Mouse (Mus musculus): ENCODE data around the gene Sgip1. TPM values are rescaled to one million over a fixed set of nuclear protein-coding genes. Genes with fewer than 3 reads are reported as not detected.

The Sgip1 gene
- total RNA-seq, 1 experiment from 2014 or later = 2.4 TPM

- no peak for ATAC-seq (ENCODE audit: extremely low read depth, insufficient number of reproducible peaks, low FRiP score, poor library complexity, severe bottlenecking)
These were observed 87.4 kb downstream of the Sgip1 start for GRCm38 (mm10) chr4:102828518-102828917.

- ATAC-seq (ENCODE audit: extremely low read depth, insufficient number of reproducible peaks, low FRiP score, poor library complexity, severe bottlenecking) = no peak
These were observed 92.1 kb downstream of the Sgip1 start for GRCm38 (mm10) chr4:102833191-102833590.

- ATAC-seq (ENCODE audit: extremely low read depth, insufficient number of reproducible peaks, low FRiP score, poor library complexity, severe bottlenecking) = no peak
These were observed 92.6 kb downstream of the Sgip1 start for GRCm38 (mm10) chr4:102833726-102834125.

- ATAC-seq (ENCODE audit: extremely low read depth, insufficient number of reproducible peaks, low FRiP score, poor library complexity, severe bottlenecking) = no peak
These were observed 93.6 kb downstream of the Sgip1 start for GRCm38 (mm10) chr4:102834710-102835109.

GRCm38 (mm10) chr4:102840062-102840798 lies 99.1 kb downstream of the Sgip1 start:
- no peak for ATAC-seq (ENCODE audit: extremely low read depth, insufficient number of reproducible peaks, low FRiP score, poor library complexity, severe bottlenecking)

- no peak for ATAC-seq (ENCODE audit: extremely low read depth, insufficient number of reproducible peaks, low FRiP score, poor library complexity, severe bottlenecking)
These were observed 100.0 kb downstream of the Sgip1 start for GRCm38 (mm10) chr4:102840956-102841729.

- no peak for ATAC-seq (ENCODE audit: extremely low read depth, insufficient number of reproducible peaks, low FRiP score, poor library complexity, severe bottlenecking)
These were observed 109.4 kb downstream of the Sgip1 start for GRCm38 (mm10) chr4:102850498-102850897.

GRCm38 (mm10) chr4:102851161-102851560 lies 110.1 kb downstream of the Sgip1 start:
- no peak for ATAC-seq (ENCODE audit: extremely low read depth, insufficient number of reproducible peaks, low FRiP score, poor library complexity, severe bottlenecking)

GRCm38 (mm10) chr4:102852290-102852689 lies 111.2 kb downstream of the Sgip1 start:
- ATAC-seq (ENCODE audit: extremely low read depth, insufficient number of reproducible peaks, low FRiP score, poor library complexity, severe bottlenecking) = no peak

GRCm38 (mm10) chr4:102852808-102853207 lies 111.7 kb downstream of the Sgip1 start:
- ATAC-seq (ENCODE audit: extremely low read depth, insufficient number of reproducible peaks, low FRiP score, poor library complexity, severe bottlenecking) = no peak

- no peak for ATAC-seq (ENCODE audit: extremely low read depth, insufficient number of reproducible peaks, low FRiP score, poor library complexity, severe bottlenecking)
These were observed 112.4 kb downstream of the Sgip1 start for GRCm38 (mm10) chr4:102853330-102854022.

GRCm38 (mm10) chr4:102854928-102855892 lies 114.1 kb downstream of the Sgip1 start:
- ATAC-seq (ENCODE audit: extremely low read depth, insufficient number of reproducible peaks, low FRiP score, poor library complexity, severe bottlenecking) = no peak

- ATAC-seq (ENCODE audit: extremely low read depth, insufficient number of reproducible peaks, low FRiP score, poor library complexity, severe bottlenecking) = no peak
These were observed 115.0 kb downstream of the Sgip1 start for GRCm38 (mm10) chr4:102856086-102856485.

GRCm38 (mm10) chr4:102859259-102860194 lies 118.4 kb downstream of the Sgip1 start:
- ATAC-seq (ENCODE audit: extremely low read depth, insufficient number of reproducible peaks, low FRiP score, poor library complexity, severe bottlenecking) = no peak

- no peak for ATAC-seq (ENCODE audit: extremely low read depth, insufficient number of reproducible peaks, low FRiP score, poor library complexity, severe bottlenecking)
These were observed 121.9 kb downstream of the Sgip1 start for GRCm38 (mm10) chr4:102862751-102863710.

GRCm38 (mm10) chr4:102866531-102866930 lies 125.4 kb downstream of the Sgip1 start:
- ATAC-seq (ENCODE audit: extremely low read depth, insufficient number of reproducible peaks, low FRiP score, poor library complexity, severe bottlenecking) = no peak

GRCm38 (mm10) chr4:102871274-102871673 lies 130.2 kb downstream of the Sgip1 start:
- no peak for ATAC-seq (ENCODE audit: extremely low read depth, insufficient number of reproducible peaks, low FRiP score, poor library complexity, severe bottlenecking)
